Mouse (Mus musculus): ENCODE data around the gene Ramp3.

- TF ChIP-seq CTCF (IDR thresholded peaks at IDR 0.05) (no peak), EP300 (IDR thresholded peaks at IDR 0.05; ENCODE audit: insufficient read depth, low read depth, low read length) (no peak), POLR2A (IDR thresholded peaks at IDR 0.05; ENCODE audit: insufficient read depth, low read depth, low read length) (no peak)
Observed at GRCm38 (mm10) chr11:6661206-6661605, 2.9 kb downstream of the Ramp3 start.

Measured in heart, adult 2 months (tissue).